Mouse (Mus musculus) embryo, embryonic 11.5 days (tissue): ENCODE results near the gene Ppil3.

Experiments used
- DNase-seq: peaks from one replicate; pipeline ENCODE4 v3.0.0-alpha.2; 2012; ENCODE audit warnings: low read depth, low spot score

Ppil3 gene

DNA sequence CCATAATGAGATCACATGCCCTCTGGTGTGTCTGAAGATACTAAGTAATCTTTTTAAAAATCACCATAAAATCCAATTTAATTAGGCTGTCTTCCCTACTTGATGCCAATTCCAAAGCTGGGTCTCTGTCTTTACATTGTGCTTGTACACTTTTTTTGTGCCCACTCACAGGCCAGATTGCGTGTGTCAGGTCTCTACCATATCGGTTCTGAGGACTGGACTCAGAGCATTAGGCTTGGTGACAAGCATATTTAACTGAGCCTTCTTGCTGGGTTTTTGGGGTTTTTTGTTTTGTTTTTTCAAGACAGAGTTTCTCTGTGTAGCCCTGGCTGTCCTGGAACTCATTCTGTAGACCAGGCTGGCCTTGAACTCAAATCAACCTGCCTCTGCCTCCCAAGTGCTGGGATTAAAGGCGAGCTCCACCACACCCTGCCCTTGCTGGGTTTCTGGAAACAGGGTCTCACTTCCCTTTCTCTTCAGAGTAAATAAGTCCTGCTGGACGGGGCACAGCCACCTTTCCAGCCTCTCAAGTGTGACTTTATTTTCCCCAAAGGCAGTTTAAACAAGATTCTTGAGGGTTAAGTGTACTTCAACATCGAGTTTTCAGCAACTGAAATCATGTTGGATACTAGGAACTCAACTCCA is 35.6 kb downstream of the Ppil3 start:
- DNase-seq, result no peak

DNA sequence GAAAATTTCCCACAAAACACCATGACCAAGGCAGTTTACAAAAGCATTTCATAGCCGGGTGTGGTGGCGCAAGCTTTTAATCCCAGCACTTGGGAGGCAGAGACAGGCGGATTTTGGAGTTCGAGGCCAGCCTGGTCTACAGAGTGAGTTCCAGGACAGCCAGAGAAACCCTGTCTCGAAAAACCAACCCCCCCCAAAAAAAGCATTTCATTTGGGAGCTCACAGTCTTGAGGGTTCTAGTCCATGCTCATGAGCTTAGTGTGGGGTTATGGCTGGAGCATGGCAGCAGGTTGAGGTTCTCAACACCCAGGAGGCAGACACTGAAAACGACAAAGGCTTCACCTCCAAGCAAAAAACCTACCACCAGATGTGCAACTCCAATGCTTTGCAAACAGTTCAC is 37.1 kb downstream of the Ppil3 start:
- no peak for DNase-seq

DNA sequence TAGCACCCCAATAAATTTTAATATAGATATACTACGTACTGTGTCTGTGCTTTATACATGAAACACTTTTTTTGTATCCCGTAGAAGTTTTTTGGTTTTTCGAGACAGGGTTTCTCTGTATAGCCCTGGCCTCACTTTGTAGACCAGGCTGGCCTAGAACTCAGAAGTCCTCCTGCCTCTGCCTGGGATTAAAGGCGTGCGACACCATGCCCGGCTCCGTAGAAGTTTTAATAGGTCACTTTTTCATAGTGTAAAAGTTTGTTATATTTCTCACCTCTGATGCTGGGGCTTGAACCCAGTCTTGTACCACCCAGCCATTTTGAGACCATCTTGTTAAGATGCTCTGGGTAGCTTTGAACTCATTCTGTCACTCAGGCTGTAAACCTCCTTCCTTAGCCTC is 38.0 kb downstream of the Ppil3 start:
- DNase-seq, result no peak

DNA sequence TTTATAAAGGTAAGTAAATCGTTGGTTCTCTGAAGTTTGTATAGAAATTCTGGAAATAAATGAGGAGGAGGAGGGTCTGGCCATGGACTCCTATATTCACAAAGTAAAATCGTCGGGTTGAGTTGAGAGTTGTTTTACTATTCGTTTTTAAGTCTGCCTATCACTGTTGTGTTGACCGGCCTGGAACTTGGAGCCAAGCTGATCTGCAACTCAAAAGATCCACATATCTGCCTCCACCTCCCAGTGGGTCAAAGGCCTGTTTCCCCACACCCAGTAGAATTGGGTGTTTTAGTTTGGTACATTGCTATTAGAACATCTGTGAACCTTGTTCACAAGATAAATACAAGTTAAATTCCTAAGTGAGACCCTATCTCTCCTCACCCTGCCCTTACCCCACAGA is 41.5 kb downstream of the Ppil3 start:
- no peak for DNase-seq

DNA sequence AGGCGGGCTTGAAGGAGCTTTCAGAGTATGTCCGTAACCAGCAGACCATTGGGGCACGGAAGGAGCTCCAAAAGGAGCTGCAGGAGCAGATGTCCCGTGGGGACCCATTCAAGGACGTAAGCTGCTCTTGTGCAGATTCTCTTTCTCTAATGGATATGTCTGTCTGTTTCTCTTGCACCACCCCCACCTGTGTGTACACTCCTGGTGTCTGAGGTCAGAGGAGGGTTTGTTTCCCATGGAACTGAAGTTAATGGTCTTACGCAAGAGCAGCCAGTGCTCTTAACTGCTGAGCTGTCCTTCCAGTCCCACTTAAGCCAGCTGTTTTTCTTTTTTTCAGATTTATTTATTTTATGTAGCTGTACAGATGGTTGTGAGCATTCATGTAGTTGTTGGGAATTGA is 43.9 kb downstream of the Ppil3 start:
- no peak for DNase-seq

DNA sequence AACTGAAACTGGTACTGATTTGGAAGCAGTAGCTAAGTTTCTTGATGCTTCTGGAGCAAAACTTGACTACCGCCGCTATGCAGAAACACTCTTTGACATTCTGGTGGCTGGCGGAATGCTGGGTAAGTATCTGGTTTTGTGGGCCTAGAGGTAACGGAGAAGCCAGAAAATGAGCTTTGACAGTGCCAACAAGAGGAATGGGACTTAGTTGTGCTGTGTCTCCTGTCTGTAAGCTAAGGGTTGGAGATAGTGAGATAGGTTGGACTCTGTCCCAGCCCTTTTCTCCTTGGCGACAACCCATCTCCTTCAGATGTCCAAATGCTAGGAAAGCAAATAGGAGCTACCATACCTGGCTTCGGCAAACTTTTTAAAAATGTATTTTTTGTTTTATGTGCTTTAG is 47.6 kb downstream of the Ppil3 start:
- DNase-seq, result no peak

DNA sequence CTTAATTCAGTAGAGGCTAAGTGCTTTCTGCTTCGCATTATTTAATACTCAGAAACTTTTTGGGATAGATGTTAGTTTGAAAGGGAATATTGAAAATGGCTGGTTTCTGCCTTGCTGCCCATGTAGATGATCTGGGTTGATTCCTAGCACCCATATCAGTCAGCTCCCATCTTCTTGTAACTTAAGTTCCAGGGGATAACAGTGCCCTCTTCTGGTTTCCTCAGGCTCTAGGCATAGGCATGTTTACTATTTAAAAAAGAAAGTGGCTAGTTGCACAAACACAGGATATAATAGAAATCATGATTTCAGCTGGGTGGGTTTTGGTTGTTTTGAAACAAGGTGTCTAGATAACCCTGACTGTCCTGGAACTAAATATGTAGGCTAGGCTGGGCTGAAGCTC is 49.1 kb downstream of the Ppil3 start:
- no peak for DNase-seq

DNA sequence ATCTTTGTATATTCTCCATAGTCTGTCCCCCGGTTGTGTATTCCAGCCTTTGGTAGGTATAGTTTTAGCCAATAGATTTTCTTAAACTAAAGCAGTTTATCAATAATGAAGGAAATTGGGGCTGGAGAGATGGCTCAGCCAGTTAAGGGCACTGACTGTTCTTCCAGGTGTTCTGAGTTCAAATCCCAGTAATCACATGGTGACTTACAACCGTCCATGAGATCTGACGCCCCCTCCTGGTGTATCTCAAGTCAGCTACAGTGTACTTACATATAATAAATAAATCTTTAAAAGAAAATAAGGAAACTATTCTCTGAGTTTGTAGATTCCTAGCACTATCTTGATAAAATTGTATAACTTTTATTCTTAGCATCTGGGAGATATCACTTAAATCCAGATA is 49.9 kb downstream of the Ppil3 start:
- no peak for DNase-seq

DNA sequence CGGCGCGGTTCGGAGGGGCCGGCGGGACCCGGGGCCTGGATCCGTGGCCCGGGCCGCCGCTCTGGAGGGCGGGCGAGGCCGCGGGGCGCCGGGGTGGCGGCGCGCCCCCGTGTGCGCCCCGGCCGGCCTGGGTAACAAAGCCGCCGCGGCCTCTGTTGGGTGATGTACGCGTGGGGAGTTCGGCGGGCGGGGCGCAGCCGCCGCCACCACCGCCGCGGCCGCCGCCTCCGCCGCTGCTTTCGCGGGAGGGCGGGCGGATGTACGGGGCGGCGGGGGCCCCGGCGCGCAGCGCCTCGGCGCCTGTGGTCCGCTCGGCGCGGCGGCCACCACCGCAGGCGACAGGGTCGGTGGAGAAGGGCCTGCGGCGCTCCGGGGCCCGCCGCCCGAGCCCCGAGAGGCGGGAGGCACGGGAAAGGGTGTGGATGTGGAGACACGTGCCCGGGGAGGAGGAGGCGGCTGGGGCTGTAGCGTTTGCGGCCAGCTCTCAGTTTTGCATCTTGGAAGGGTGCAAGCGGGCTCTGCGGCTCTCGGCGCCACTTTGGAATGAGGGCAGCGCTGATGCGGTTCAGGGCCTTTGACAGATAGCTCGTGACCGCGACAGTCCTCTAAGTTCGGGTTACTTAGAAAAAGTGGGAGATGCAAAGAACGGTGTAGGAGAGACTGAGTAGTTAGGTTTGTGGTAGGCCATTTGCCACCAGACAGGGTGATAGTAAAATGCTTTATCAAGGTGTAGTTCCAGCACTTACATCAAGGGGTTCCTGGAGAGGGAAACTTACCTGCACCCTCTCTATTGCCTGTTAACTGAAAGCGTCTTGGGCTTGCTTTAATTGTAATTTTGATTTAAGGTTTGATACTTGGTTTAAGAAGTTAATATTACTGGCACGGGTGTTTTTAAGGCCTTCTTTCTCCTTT is 51.7 kb downstream of the Ppil3 start:
- DNase-seq, result peak; percentile 29

DNA sequence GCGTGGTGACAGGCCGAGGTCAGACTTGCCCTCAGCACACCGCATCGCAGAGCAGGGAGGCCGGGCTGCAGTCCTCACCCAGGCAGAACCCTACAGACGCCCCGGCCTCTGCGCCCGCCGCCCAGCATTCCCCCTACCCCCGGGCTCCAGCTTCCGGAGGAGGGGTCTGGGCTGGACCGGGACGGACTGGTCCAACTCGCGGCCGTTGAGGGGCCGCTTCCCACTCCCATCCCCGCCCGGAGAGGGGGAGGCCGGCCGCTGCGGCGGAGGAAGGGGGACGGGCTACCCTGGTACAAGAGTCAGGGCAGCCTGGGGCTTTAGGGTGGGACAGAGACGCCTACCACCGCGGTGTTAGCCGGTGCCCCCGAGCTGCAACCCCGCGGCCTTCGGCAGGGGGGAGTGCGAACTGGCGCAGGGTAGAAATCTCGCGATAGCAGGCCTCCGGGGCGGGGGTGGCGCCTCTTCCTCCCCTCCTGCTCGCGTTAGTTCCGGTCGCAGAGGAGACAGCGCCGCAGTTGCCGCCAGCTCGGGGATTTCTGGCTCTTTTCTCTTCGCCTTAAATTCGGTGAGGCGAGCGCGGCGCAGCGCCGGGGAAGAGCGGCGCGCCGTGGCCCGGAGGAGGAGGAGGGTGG is 52.5 kb downstream of the Ppil3 start, which contains the start of gene Bzw1:
Gene Bzw1 (plus strand): TSS at position 247 of the 632 bp plus-strand sequence.
- peak; percentile 86 for DNase-seq

DNA sequence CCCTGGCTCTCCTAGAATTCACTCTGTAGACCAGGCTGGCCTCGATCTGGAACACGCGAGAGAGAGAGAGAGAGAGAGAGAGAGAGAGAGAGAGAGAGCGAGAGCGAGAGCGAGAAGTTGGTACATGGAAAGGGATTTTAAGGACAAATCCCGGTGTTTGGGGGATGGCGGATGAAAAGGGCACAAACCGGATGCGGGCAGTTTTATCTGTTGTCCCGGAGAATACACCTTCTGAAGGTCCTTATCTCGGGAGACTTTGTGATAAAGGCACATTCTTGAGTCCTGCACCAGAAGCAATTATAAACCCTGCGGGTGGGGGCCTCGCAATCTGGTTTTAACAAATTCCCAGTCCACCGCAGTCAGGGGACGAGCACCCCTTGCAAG is 53.0 kb downstream of the Ppil3 start:
- DNase-seq, result no peak

DNA sequence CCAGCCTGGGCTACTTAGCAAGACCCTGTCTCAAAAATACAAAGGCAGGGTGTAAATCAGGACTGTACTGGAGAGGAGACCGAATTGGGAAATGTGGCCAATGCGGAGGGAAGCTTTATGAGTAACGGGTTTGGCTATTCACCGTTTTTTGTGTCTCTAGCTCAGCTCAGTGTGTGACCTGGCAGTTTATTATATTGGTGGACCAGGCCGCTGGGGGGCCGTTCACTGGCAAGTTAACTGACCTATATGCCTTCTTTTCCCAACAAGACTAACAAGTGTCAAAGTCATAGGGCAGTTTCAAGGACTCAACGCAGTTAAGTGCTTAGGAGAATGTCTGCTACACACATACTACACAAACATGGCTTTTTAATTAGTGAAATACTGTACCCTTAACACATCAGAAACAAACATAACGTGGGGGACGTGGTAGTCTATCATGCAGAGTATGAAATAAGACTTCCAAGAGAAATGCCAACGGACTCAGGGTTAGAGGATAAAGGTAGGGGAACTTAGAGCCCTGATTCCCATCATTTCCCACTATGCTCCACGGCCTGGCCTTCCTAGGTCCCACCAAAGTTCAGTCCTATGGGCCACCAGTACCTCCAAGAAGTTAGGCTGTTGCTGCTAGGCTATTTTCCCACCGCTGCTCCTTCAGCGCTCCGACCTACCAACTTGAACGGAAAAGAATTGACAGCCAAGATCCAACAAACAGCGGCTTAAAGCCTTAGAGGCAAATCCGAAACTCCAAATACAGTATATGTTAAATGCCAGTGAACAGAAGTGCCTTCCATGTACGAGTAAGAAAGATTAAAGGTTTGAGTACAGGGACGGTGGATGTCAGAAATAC is 53.6 kb downstream of the Ppil3 start:
- DNase-seq, result no peak

DNA sequence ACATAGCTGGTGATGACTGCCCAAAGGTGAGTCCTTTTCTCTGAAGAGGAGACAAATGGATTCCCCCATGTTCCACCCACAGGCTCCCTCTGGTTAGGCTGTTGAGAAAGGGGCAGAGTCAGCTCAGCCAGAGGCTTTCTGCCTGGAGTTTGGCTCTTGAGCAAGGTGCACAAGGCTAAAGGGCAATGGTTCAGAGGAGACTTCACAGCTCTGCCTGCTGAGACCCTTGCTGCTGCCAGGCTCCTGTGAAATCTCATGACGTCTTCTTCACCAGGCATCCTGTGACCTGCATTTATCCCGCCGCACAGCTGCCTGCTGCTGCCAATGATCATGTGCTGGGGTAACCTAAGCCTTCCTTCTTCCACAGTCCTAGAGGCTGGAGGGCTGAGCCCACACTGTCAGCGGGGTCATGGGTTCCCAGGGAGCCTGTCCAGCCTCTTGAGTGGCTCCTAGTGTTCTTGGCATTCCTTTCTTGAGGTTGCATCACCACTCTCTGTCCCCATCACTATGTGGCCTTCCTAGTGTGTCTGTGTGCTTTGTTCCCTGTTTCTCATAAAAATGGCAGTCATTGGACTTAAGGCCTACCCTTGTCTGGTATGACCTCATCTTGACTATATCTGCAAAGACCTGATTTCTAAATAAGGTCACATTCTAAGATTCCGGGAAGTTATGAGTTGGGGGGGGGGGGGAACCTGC is 62.6 kb downstream of the Ppil3 start:
- DNase-seq, result no peak
